Mouse (Mus musculus) thymus, adult 18-20 months (tissue): Measurements from ENCODE around the gene Apod.
"Not testable (repeated sequence)": the region's sequence is repeated elsewhere in the genome, so short reads cannot be mapped to it uniquely, and the experiment has no call there.

Source experiments
- DNase-seq, 2 experiments: peaks; one replicate each; pipeline ENCODE4 v3.0.0; 2022; ENCODE audit warnings: mixed read lengths in 2 of 2

The Apod gene

GRCm38 (mm10) chr16:31320954-31321353 lies 6.3 kb upstream of the Apod start:
- DNase-seq, result no peak

- not testable (repeated sequence) for DNase-seq
These were observed 5.1 kb upstream of the Apod start for GRCm38 (mm10) chr16:31319723-31320122.

GRCm38 (mm10) chr16:31319316-31319715 lies 4.7 kb upstream of the Apod start:
- no peak for DNase-seq

- DNase-seq, result no peak
These were observed 3.8 kb upstream of the Apod start for GRCm38 (mm10) chr16:31318418-31318817.

- not testable (repeated sequence) for DNase-seq
These were observed 1.9 kb upstream of the Apod start for GRCm38 (mm10) chr16:31316246-31317143.

- no peak for DNase-seq
These were observed 686 bp upstream of the Apod start for GRCm38 (mm10) chr16:31315294-31315693.

- DNase-seq, result no peak
These were observed 997 bp downstream of the Apod start for GRCm38 (mm10) chr16:31313611-31314010.

- no peak for DNase-seq
These were observed 2.3 kb downstream of the Apod start for GRCm38 (mm10) chr16:31312296-31312695.

GRCm38 (mm10) chr16:31305199-31305919 lies 9.2 kb downstream of the Apod start:
- no peak for DNase-seq

- DNase-seq, result no peak
These were observed 11.3 kb downstream of the Apod start for GRCm38 (mm10) chr16:31303276-31303675.

- no peak for DNase-seq
These were observed 13.6 kb downstream of the Apod start for GRCm38 (mm10) chr16:31300883-31301532.

- DNase-seq, result no peak
These were observed 14.1 kb downstream of the Apod start for GRCm38 (mm10) chr16:31300467-31300866.

GRCm38 (mm10) chr16:31299960-31300353 lies 14.7 kb downstream of the Apod start:
- DNase-seq, result no peak

- no peak for DNase-seq
These were observed 15.2 kb downstream of the Apod start for GRCm38 (mm10) chr16:31299164-31299959.

- no peak for DNase-seq
These were observed 17.5 kb downstream of the Apod start for GRCm38 (mm10) chr16:31297113-31297512.

- no peak for DNase-seq
These were observed 20.8 kb downstream of the Apod start for GRCm38 (mm10) chr16:31293761-31294160.

GRCm38 (mm10) chr16:31290751-31291365 lies 23.8 kb downstream of the Apod start:
- no peak for DNase-seq

GRCm38 (mm10) chr16:31290281-31290680 lies 24.3 kb downstream of the Apod start:
- no peak for DNase-seq

GRCm38 (mm10) chr16:31287712-31288111 lies 26.9 kb downstream of the Apod start:
- DNase-seq, result no peak

- DNase-seq, result no peak
These were observed 27.7 kb downstream of the Apod start for GRCm38 (mm10) chr16:31286801-31287488.

GRCm38 (mm10) chr16:31281981-31282380 lies 32.6 kb downstream of the Apod start:
- DNase-seq, result no peak
